Mouse (Mus musculus) midbrain, embryonic 11.5 days (tissue): ENCODE data around the gene Zfp1. TPM values are rescaled to one million over a fixed set of nuclear protein-coding genes. Genes with fewer than 3 reads are reported as not detected.

Source experiments
- ATAC-seq: fragments of 200-750 bp; cut with Nextera tagmentation; 2 replicates; pipeline ENCODE4 v1.8.0; 2017; ENCODE audit warnings: moderate TSS enrichment, moderate library complexity; ENCODE audit not compliant: low FRiP score
- DNase-seq: peaks from one replicate; pipeline ENCODE4 v3.0.0; 2015; ENCODE audit warnings: low spot score; ENCODE audit errors: missing footprints
- H3K27ac ChIP-seq: fragments of 300-500 bp; sonication (generic); 2 replicates; pipeline ENCODE4 v1.5.1; 2014; ENCODE audit warnings: low read depth, low read length
- H3K27me3 ChIP-seq: fragments of 300-500 bp; sonication (generic); 2 replicates; pipeline ENCODE4 v1.6.1; 2014; ENCODE audit warnings: mild to moderate bottlenecking, low read length, moderate library complexity, mixed read lengths; ENCODE audit not compliant: control insufficient read depth, insufficient read depth
- H3K36me3 ChIP-seq: fragments of 300-500 bp; sonication (generic); 2 replicates; pipeline ENCODE4 v1.6.1; 2014; ENCODE audit warnings: mild to moderate bottlenecking, low read length, moderate library complexity, mixed read lengths; ENCODE audit not compliant: control insufficient read depth, insufficient read depth
- H3K4me1 ChIP-seq: fragments of 300-500 bp; sonication (generic); 2 replicates; pipeline ENCODE4 v1.6.1; 2014; ENCODE audit warnings: low read length; ENCODE audit not compliant: control insufficient read depth, insufficient read depth
- H3K4me2 ChIP-seq: fragments of 300-500 bp; sonication (generic); 2 replicates; pipeline ENCODE4 v1.6.1; 2014; ENCODE audit warnings: mild to moderate bottlenecking, moderate library complexity
- H3K4me3 ChIP-seq: fragments of 300-500 bp; sonication (generic); 2 replicates; pipeline ENCODE4 v1.5.1; 2014; ENCODE audit warnings: low read depth, low read length
- H3K9ac ChIP-seq: fragments of 300-500 bp; sonication (generic); 2 replicates; pipeline ENCODE4 v1.6.1; 2014; ENCODE audit warnings: low read length
- H3K9me3 ChIP-seq: fragments of 300-500 bp; sonication (generic); 2 replicates; pipeline ENCODE4 v1.6.1; 2016; ENCODE audit warnings: low read length; ENCODE audit not compliant: control insufficient read depth
- WGBS: fragments of 180-500 bp; shearing (Covaris S2); extraction: QIAGEN DNeasy Blood & Tissue Kit; methylation state at CpG from one replicate; pipeline ENCODE4 v1.1.7; 2014; 5-methylcytosine and 5-hydroxymethylcytosine counted together
- polyA plus RNA-seq: library from polyadenylated mRNA; unstranded; fragments of >200 nt; fragmentation: Nextera tagmentation; extraction: Ambion mirVana; gene quantifications from 2 replicates; pipeline ENCODE4 v1.2.1, GENCODE M21; 2014

Gene Zfp1
- polyA plus RNA-seq, 1 experiment from 2014 or later = 23.8 TPM

GRCm38 (mm10) chr8:111678848-111679247, 35.6 kb downstream of the Zfp1 start:
- H3K36me3 ChIP-seq = no peaks in the 10 kb centered on the region
- H3K27ac ChIP-seq = no peak overlapping the region
- WGBS = 90% methylated on average over 7 of the region's 7 CpGs
- no peaks in the 10 kb centered on the region for H3K4me1 ChIP-seq
- DNase-seq (no peak), ATAC-seq (no peak)
- no peak overlapping the region for H3K4me3 ChIP-seq
- no peak overlapping the region for H3K4me2 ChIP-seq
- no peaks in the 10 kb centered on the region for H3K9me3 ChIP-seq
- no peaks in the 10 kb centered on the region for H3K27me3 ChIP-seq
- H3K9ac ChIP-seq = no peak overlapping the region

GRCm38 (mm10) chr8:111680423-111681028, 37.3 kb downstream of the Zfp1 start:
- ATAC-seq (no peak), DNase-seq (peak; percentile 91)
- 41% methylated on average over 17 of the region's 17 CpGs for WGBS

GRCm38 (mm10) chr8:111681153-111681552, 38.0 kb downstream of the Zfp1 start:
- ATAC-seq (no peak), DNase-seq (no peak)
- no peaks in the 10 kb centered on the region for H3K36me3 ChIP-seq
- H3K27ac ChIP-seq = no peak overlapping the region
- no peaks in the 10 kb centered on the region for H3K27me3 ChIP-seq
- H3K4me1 ChIP-seq = no peaks in the 10 kb centered on the region
- H3K9ac ChIP-seq = no peak overlapping the region
- no peak overlapping the region for H3K4me2 ChIP-seq
- no peak overlapping the region for H3K4me3 ChIP-seq
- 77% methylated on average over 11 of the region's 11 CpGs for WGBS
- H3K9me3 ChIP-seq = no peaks in the 10 kb centered on the region

More at GRCm38 (mm10) chr8:111680423-111681028, 37.3 kb downstream of the Zfp1 start:
- Histone ChIP-seq H3K27ac (no peak overlapping the region), H3K36me3 (no peaks in the 10 kb centered on the region), H3K4me2 (no peak overlapping the region), H3K4me1 (no peaks in the 10 kb centered on the region), H3K9ac (no peak overlapping the region), H3K27me3 (no peaks in the 10 kb centered on the region), H3K4me3 (no peak overlapping the region), H3K9me3 (no peaks in the 10 kb centered on the region)

DNA sequence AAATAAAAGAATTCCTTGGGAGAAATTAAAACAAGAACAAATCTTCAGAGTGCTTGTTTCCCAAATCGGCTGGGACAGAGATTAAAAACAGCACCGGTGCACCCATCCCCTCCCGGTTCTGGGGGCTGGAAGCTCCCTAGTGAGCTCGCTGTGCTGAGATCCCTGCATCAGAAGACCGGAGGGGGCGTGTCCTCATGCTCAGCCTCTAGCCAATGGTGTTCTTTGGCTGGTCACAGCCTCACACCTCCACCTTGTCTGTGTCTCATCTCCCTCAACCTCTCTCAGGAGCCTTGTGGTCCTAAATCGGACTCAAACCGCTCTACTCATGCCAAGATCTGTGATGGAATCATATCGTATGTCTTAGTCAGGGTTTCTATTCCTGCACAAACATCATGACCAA, 39.3 kb downstream of the Zfp1 start:
- H3K27ac ChIP-seq = no peak overlapping the region
- no peak overlapping the region for H3K4me3 ChIP-seq
- ATAC-seq (no peak), DNase-seq (no peak)
- H3K4me2 ChIP-seq = no peak overlapping the region
- no peaks in the 10 kb centered on the region for H3K36me3 ChIP-seq
- 32% methylated on average over 9 of the region's 9 CpGs for WGBS
- no peaks in the 10 kb centered on the region for H3K4me1 ChIP-seq
- H3K9ac ChIP-seq = no peak overlapping the region
- H3K9me3 ChIP-seq = no peaks in the 10 kb centered on the region
- no peaks in the 10 kb centered on the region for H3K27me3 ChIP-seq

DNA sequence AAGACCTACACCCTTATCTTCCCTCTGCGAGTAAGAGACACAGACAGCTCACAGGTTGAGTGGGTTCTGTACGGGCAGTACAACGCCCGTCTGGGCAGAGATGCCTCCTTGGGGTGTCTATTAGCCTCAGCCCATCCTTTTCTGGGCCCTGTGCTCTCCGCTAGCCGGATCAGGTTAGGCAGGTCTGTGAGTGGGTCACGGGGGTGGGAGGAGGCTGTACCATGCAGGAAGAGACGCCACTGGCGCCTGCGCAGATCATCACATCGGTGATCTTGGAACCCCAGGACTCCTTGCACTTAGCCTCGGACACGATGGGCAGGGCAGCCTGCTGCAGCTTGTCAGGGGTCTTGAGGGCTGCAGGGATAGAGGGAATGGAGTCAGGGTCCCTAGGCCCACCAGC, 43.7 kb downstream of the Zfp1 start:
- DNase-seq (no peak), ATAC-seq (no peak)
- no peak overlapping the region for H3K4me3 ChIP-seq
- no peak overlapping the region for H3K27ac ChIP-seq
- no peak overlapping the region for H3K4me2 ChIP-seq
- no peaks in the 10 kb centered on the region for H3K9me3 ChIP-seq
- no peaks in the 10 kb centered on the region for H3K27me3 ChIP-seq
- 83% methylated on average over 13 of the region's 13 CpGs for WGBS
- no peak overlapping the region for H3K9ac ChIP-seq
- no peaks in the 10 kb centered on the region for H3K4me1 ChIP-seq
- no peaks in the 10 kb centered on the region for H3K36me3 ChIP-seq

DNA sequence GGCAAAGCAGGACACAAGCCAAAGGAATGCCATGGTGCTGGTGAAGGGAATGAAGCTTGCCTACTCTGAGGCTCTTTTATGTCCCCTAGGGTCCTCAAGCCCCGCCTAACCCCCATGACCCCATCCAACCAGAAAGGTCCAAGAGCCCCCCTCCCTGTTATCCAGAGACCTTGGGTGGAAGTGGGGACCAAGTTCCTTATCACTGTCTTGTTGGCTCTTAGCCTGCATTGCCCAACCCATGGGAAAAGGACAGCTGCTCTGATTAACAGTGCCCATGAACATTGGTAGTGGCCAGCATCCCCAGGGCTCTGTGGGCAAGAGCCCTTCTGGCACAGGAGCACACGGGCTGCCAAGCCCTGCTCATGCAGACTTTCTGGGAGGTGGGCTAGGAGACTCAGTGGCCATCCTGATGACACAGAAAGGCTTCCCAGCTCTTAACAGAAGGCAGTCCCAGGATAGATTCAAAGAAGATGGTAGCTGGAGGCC, 47.8 kb downstream of the Zfp1 start, which contains the start of gene Ctrb1:
TSS of gene Ctrb1 (minus strand) at position 51 of the 486 bp plus-strand sequence.
- DNase-seq = no peak
- WGBS = 76% methylated on average over 2 of the region's 2 CpGs

DNA sequence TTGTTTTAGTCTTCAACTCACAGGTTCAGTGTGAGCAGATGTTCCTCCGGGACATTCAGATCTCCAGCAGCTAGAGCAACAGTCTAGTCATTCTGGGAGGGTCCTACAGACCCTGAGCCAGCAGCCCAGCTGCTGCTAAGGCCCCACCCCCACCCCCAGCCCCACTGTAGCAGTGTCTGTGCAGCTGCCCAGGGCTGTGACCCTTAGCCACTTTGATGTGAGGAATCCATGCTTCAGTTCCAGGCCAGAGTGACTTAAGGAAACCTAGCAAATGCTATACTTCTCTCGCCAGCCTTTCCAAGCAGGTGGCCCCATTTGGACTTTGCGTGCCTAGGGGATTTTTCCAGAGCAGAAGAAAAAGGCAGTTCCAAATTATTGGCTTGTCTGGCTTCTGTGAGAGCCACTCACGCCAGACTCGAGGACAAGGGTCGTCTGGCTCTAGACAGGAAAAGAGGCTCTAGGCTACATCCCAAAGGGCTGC, 50.1 kb downstream of the Zfp1 start:
- no peaks in the 10 kb centered on the region for H3K9me3 ChIP-seq
- H3K4me3 ChIP-seq = no peak overlapping the region
- no peak overlapping the region for H3K4me2 ChIP-seq
- H3K27me3 ChIP-seq = no peaks in the 10 kb centered on the region
- no peak overlapping the region for H3K27ac ChIP-seq
- DNase-seq (no peak), ATAC-seq (no peak)
- no peak overlapping the region for H3K9ac ChIP-seq
- 70% methylated on average over 6 of the region's 6 CpGs for WGBS
- H3K4me1 ChIP-seq = no peaks in the 10 kb centered on the region
- no peaks in the 10 kb centered on the region for H3K36me3 ChIP-seq

More for the DNA sequence above, 47.8 kb downstream of the Zfp1 start, which contains the start of gene Ctrb1:
- no peak within 1 kb of the TSS for H3K4me3 ChIP-seq
- H3K9ac ChIP-seq = no peak within 1 kb of the TSS
- H3K9me3 ChIP-seq = no peaks in the 10 kb centered on the region
- H3K36me3 ChIP-seq = no peaks in the 10 kb centered on the region
- no peak within 1 kb of the TSS for H3K27ac ChIP-seq
- no peaks in the 10 kb centered on the region for H3K4me1 ChIP-seq
- H3K27me3 ChIP-seq = no peaks in the 10 kb centered on the region
- ATAC-seq = no peak
- no peak within 1 kb of the TSS for H3K4me2 ChIP-seq

DNA sequence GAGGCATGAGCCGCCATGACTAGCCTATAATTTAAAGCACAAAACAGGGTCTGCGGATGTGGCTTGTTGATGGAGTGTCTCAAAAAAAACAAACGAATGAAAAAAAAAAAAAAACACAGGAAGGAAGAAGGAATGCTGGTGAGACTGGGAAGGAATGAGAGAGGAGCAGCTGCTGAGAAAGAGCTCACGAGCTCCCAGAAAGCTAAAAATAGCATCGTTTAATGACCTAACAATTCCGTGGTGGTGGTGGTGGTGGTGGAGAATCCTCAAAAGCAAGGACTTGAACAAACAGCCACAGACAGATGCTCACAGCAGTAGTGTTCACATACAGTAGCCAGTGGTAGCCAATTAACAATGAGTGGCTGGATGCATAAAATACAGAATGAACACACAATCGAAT, 52.2 kb downstream of the Zfp1 start:
- H3K4me1 ChIP-seq = no peaks in the 10 kb centered on the region
- no peaks in the 10 kb centered on the region for H3K36me3 ChIP-seq
- no peak overlapping the region for H3K9ac ChIP-seq
- no peaks in the 10 kb centered on the region for H3K9me3 ChIP-seq
- H3K4me3 ChIP-seq = no peak overlapping the region
- ATAC-seq (no peak), DNase-seq (no peak)
- no peak overlapping the region for H3K27ac ChIP-seq
- no peaks in the 10 kb centered on the region for H3K27me3 ChIP-seq
- no peak overlapping the region for H3K4me2 ChIP-seq
- WGBS = 85% methylated on average over 7 of the region's 7 CpGs

DNA sequence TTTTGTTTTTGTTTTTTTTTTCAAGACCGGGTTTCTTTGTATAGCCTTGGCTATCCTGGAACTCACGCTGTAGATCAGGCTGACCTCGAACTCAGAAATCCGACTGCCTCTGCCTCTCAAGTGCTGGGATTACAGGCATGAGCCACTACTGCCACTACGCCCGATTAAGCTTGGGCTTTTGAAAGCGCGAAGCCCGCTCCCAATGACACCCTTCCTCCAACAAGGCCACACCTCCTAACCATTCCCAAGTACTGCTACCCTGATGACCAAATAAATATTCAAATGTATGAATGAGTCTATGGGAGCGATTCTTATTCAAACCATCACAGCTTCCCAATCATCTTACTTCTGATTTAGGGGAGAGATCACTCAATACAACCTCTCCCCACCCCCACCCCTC, 54.5 kb downstream of the Zfp1 start:
- Histone ChIP-seq H3K27ac (no peak overlapping the region), H3K36me3 (no peaks in the 10 kb centered on the region), H3K4me1 (no peaks in the 10 kb centered on the region), H3K9ac (no peak overlapping the region), H3K27me3 (no peaks in the 10 kb centered on the region), H3K9me3 (no peaks in the 10 kb centered on the region), H3K4me3 (no peak overlapping the region), H3K4me2 (no peak overlapping the region)
- 76% methylated on average over 10 of the region's 10 CpGs for WGBS
- ATAC-seq (no peak), DNase-seq (no peak)
